Mouse (Mus musculus) kidney, postnatal 25 days (tissue): ENCODE results near the gene Fign.

Source experiments
- DNase-seq, 2 experiments: peaks; one replicate each; pipeline ENCODE4 v3.0.0; 2021; ENCODE audit warnings: mixed read lengths in 2 of 2

Fign gene

GRCm38 (mm10) chr2:64048142-64048541 lies 49.7 kb downstream of the Fign start:
- DNase-seq = no peak

- peak; percentile 71 to 76 for DNase-seq
These were observed 54.7 kb downstream of the Fign start for GRCm38 (mm10) chr2:64043099-64043498.

DNA sequence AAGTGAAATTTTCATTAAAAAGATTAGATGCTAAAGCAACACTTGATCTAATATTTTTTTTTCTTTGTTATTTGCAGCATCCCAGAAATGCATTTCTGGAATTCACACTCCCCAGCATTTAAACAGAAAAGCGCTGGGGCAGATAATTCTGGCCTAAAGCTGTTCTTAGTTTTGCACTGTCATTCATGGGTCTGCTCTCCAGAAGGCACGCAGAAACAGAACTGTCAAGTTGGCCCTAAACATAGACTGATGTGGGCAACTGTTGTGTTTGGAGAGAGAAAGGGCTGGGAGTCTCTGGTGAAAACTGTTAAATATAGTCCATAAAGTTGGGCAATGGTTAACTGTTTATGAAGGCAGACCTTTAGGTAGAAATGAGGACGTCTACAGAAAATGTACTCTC lies 62.4 kb downstream of the Fign start:
- no peak for DNase-seq

DNA sequence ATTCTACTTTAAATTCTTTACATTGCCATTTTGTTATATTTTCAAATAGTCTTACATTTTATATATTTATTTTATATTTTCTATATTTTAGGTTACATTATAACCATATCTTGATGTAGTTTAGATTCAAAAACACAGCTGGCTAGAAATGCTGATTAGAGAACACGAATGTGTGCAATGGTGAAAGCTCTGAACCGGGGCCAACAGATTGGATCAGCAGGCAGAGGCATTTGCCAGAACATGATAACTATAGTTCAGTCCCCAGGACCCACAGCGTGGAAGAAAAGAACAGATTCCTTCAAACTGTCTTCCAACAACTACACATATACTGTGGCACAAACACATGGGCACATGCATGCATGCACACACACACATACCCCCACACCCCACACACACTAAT lies 64.0 kb downstream of the Fign start:
- peak in 1 of 2 experiments; percentile 5 for DNase-seq

DNA sequence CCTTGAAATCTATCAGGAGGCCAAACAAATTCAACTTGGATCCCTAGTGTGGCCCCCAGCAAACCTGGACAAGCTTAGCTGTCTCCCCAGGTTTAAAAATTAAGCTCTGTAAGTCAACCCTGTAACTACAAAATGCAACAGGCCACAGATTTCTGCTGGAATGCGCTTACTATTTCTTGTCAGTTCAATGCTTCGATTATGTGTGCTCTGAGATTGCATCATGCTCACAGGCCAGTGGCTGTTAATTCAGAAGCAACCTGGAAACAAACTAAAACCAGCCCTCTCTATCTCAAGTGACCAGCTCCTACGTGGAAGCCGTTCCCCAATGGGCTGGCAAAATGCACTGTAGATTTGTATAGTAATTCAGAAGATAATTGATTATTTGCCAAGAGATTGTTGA lies 71.9 kb downstream of the Fign start:
- no peak for DNase-seq

- DNase-seq = no peak
These were observed 103.4 kb downstream of the Fign start for GRCm38 (mm10) chr2:63994304-63995023.

DNA sequence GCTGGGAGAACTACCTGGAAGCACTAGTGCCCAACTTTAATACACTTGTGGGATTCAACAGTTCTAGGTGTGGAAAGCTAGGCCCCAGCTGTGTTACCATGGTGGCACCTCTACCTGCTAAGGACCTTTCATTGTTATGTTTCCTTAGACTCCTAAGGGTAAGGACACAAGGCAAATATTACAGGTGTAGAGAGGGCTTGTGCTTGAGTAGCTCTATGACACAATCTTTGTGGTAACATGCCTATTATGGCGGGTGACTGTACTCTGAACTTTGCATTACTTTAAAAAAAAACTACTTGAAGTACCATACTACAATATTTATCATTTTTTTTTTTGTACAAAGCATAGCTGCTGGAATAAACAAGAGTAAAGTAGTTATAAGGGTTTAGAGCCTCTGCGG lies 112.4 kb downstream of the Fign start:
- DNase-seq = no peak

- DNase-seq = no peak
These were observed 115.5 kb downstream of the Fign start for GRCm38 (mm10) chr2:63982351-63982751.

- no peak for DNase-seq
These were observed 116.4 kb downstream of the Fign start for GRCm38 (mm10) chr2:63981449-63981848.

GRCm38 (mm10) chr2:63969633-63970032 lies 128.2 kb downstream of the Fign start:
- no peak for DNase-seq

DNA sequence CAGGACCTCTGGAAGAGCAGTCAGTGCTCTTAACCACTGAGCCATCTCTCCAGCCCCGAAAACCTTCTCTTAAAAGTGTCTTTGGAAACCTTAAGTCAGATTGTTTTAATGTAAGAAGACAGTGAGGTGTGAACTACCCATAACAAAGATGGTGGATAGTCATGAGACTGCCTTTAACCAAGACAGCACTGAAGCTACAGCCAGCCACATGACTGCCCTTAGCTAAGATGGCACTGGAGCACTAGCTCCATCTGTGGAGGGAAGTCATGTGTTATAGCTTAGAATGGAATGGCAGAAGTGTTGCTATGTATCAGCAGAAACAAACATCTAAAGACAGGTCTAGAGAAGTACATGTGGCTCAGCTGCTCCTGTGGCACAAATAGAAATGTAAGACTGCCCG lies 166.8 kb downstream of the Fign start:
- no peak for DNase-seq

DNA sequence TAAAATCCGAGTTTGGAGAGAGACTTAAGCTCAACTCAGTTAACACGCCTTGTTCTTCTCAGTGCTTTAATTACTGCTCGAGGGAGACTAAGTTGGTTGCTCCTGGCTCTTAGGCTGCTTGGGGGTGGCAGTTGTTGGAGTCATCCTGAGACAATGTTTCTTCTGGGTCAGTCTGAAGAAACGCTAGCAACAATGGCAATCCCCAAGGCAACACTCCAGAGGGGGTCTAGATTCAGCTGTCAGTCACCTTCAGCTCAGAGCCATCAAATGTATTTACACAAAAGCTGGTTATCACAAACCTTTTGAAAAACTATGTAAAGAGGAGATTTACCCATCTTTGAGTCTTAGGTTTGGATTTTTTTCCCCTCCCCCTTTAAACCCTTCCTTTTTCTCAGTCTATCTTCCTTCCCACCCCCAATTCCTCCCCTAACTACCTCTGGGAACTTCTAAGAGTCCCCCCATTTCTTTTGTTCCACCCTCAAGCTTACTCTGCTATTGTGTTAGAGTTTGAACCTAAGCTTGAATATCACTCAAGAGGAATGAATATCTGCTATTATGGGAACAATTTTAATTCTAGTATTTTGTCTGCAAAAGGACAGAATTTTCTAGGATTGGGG lies 171.2 kb downstream of the Fign start:
- no peak for DNase-seq

DNA sequence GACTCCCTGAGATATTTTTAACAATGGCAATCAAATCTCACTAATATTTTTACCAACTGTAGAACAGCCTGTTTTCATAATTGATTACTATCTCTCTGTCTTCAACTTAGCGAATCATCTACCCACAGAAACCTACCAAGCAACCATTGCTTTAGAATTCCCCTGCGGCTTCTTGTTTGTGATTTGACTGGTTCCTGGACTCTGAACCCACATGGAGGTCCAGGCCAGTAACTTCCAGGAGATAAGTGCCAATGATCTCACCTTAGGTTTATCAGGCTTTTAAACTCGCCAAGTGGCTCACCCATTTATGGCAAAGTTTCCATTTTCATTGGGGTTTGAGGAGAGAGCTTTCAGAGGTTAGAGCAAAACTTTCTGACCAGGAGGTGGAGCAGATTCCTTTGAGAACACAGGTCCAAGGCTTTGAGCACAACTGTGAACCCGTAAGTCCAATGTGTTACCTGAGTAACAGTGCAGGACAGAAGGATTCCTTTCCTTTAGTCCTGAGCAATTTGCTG lies 172.1 kb downstream of the Fign start:
- peak in 1 of 2 experiments; percentile 10 for DNase-seq
